Mouse (Mus musculus) thymus, adult 2 months (tissue): ENCODE measurements around the gene Vamp1. TPM values are rescaled to one million over a fixed set of nuclear protein-coding genes. Genes with fewer than 3 reads are reported as not detected.
A peak's percentile ranks its signal among the peaks of the same experiment; 100 is the strongest.
"Not testable (repeated sequence)": the region's sequence is repeated elsewhere in the genome, so short reads cannot be mapped to it uniquely, and the experiment has no call there.

ENCODE experiments used
- DNase-seq: peaks from one replicate; pipeline ENCODE4 v3.0.0; 2021
- H3K27ac ChIP-seq: fragments of 200-500 bp; 2 replicates; pipeline ENCODE4 v1.5.1; 2012; ENCODE audit warnings: low read length, control low read depth; ENCODE audit not compliant: control insufficient read depth, insufficient read depth
- H3K27me3 ChIP-seq: fragments of 200-500 bp; 2 replicates; pipeline ENCODE4 v1.6.1; 2012; ENCODE audit warnings: mild to moderate bottlenecking, low read length, moderate library complexity, mixed read lengths; ENCODE audit not compliant: control insufficient read depth, insufficient read depth
- H3K36me3 ChIP-seq: fragments of 200-500 bp; 2 replicates; pipeline ENCODE4 v1.6.1; 2012; ENCODE audit warnings: mild to moderate bottlenecking, low read length, moderate library complexity; ENCODE audit not compliant: control insufficient read depth, insufficient read depth
- H3K4me1 ChIP-seq: fragments of 200-500 bp; replicated peaks from 2 replicates; pipeline ENCODE4 v1.6.1; 2012; ENCODE audit warnings: low read length; ENCODE audit not compliant: control insufficient read depth, insufficient read depth
- H3K4me3 ChIP-seq: fragments of 200-500 bp; 2 replicates; pipeline ENCODE4 v1.5.1; 2012; ENCODE audit warnings: mild to moderate bottlenecking, low read length, control low read depth, moderate library complexity; ENCODE audit not compliant: control insufficient read depth, insufficient read depth
- CTCF ChIP-seq: fragments of 200-500 bp; IDR thresholded peaks from 2 replicates; pipeline ENCODE4 v1.5.1; 2012; ENCODE audit warnings: mild to moderate bottlenecking, control low read depth, low read length, moderate library complexity, borderline replicate concordance; ENCODE audit not compliant: control insufficient read depth, poor library complexity, insufficient read depth; ENCODE audit errors: extremely low read depth
- POLR2A ChIP-seq: fragments of 200-500 bp; IDR thresholded peaks from 2 replicates; pipeline ENCODE4 v1.6.1; 2012; ENCODE audit warnings: mild to moderate bottlenecking, low read length, control low read depth, moderate library complexity; ENCODE audit not compliant: control insufficient read depth, poor library complexity, insufficient read depth; ENCODE audit errors: extremely low read depth
- WGBS: fragments of 180-500 bp; shearing (Covaris S2); methylation state at CpG from one replicate; pipeline ENCODE4 v1.1.7; 2018; 5-methylcytosine and 5-hydroxymethylcytosine counted together
- polyA plus RNA-seq: library from polyadenylated mRNA; depleted of rRNA; stranded (reverse); fragments of >200 nt; gene quantifications from 2 replicates; pipeline ENCODE4 v1.2.3, GENCODE M21; 2012

The Vamp1 gene
- polyA plus RNA-seq, 1 experiment: 423 TPM

GRCm38 (mm10) chr6:125274841-125275563 is 59.7 kb downstream of the Vamp1 start:
- 66% methylated on average over 15 of the region's 15 CpGs for WGBS
- H3K4me1 ChIP-seq: peaks cover 13% of the 10 kb centered on the region

GRCm38 (mm10) chr6:125279729-125280128 is 64.4 kb downstream of the Vamp1 start:
- no peaks in the 10 kb centered on the region for H3K27me3 ChIP-seq
- no peaks in the 10 kb centered on the region for H3K36me3 ChIP-seq
- H3K4me1 ChIP-seq: no peaks in the 10 kb centered on the region
- DNase-seq: no peak
- no peak overlapping the region for H3K4me3 ChIP-seq
- H3K27ac ChIP-seq: no peak overlapping the region
- 54% methylated on average over 8 of the region's 8 CpGs for WGBS
- TF ChIP-seq POLR2A (no peak), CTCF (no peak)

More at GRCm38 (mm10) chr6:125274841-125275563, 59.7 kb downstream of the Vamp1 start:
- TF ChIP-seq POLR2A (no peak), CTCF (no peak)
- Histone ChIP-seq H3K27me3 (no peaks in the 10 kb centered on the region), H3K4me3 (no peak overlapping the region), H3K36me3 (no peaks in the 10 kb centered on the region), H3K27ac (no peak overlapping the region)
- peak; percentile 31 for DNase-seq

- not testable (repeated sequence) for H3K27ac ChIP-seq, DNase-seq, H3K4me1 ChIP-seq, H3K27me3 ChIP-seq, H3K4me3 ChIP-seq, H3K36me3 ChIP-seq
- 96% methylated on average over 13 of the region's 13 CpGs for WGBS
Measured at GRCm38 (mm10) chr6:125282721-125283120, 67.4 kb downstream of the Vamp1 start.

- H3K36me3 ChIP-seq: no peaks in the 10 kb centered on the region
- no peak overlapping the region for H3K4me3 ChIP-seq
- H3K27ac ChIP-seq: no peak overlapping the region
- no peaks in the 10 kb centered on the region for H3K27me3 ChIP-seq
- DNase-seq: no peak
- WGBS: 83% methylated on average over 8 of the region's 8 CpGs
- no peaks in the 10 kb centered on the region for H3K4me1 ChIP-seq
- TF ChIP-seq POLR2A: no peak
- TF ChIP-seq CTCF: no peak
Measured at GRCm38 (mm10) chr6:125284250-125284649, 68.9 kb downstream of the Vamp1 start.

GRCm38 (mm10) chr6:125284751-125285150 is 69.4 kb downstream of the Vamp1 start:
- 95% methylated on average over 7 of the region's 7 CpGs for WGBS
- no peak for DNase-seq
- Histone ChIP-seq H3K4me1 (no peaks in the 10 kb centered on the region), H3K4me3 (no peak overlapping the region), H3K27me3 (no peaks in the 10 kb centered on the region), H3K36me3 (no peaks in the 10 kb centered on the region), H3K27ac (no peak overlapping the region)
- TF ChIP-seq POLR2A: no peak
- TF ChIP-seq CTCF: no peak

- no peak within 1 kb of the TSS for H3K4me3 ChIP-seq
- H3K27ac ChIP-seq: no peak within 1 kb of the TSS
- no peaks in the 10 kb centered on the region for H3K4me1 ChIP-seq
- H3K27me3 ChIP-seq: no peaks in the 10 kb centered on the region
- no peaks in the 10 kb centered on the region for H3K36me3 ChIP-seq
- whole genome bisulfite sequencing: 95% methylated on average over 22 of the region's 22 CpGs
- TF ChIP-seq POLR2A: no peak
- TF ChIP-seq CTCF: no peak
- DNase-seq: no peak
Measured at GRCm38 (mm10) chr6:125285890-125286289, 70.5 kb downstream of the Vamp1 start, which contains the start of gene Tuba3a. TSS of gene Tuba3a (minus strand) at chr6:125286042.

GRCm38 (mm10) chr6:125286944-125287343 is 71.6 kb downstream of the Vamp1 start:
- TF ChIP-seq CTCF: no peak
- TF ChIP-seq POLR2A: no peak
- Histone ChIP-seq H3K4me1 (no peaks in the 10 kb centered on the region), H3K27ac (no peak overlapping the region), H3K36me3 (no peaks in the 10 kb centered on the region), H3K4me3 (no peak overlapping the region), H3K27me3 (no peaks in the 10 kb centered on the region)
- DNase-seq: no peak
- WGBS: 92% methylated on average over 4 of the region's 4 CpGs
